Mouse (Mus musculus): ENCODE data around the gene Aqp3. TPM values are rescaled to one million over a fixed set of nuclear protein-coding genes. Genes with fewer than 3 reads are reported as not detected.

Gene Aqp3
- polyA plus RNA-seq, 1 experiment, result not detected

DNA sequence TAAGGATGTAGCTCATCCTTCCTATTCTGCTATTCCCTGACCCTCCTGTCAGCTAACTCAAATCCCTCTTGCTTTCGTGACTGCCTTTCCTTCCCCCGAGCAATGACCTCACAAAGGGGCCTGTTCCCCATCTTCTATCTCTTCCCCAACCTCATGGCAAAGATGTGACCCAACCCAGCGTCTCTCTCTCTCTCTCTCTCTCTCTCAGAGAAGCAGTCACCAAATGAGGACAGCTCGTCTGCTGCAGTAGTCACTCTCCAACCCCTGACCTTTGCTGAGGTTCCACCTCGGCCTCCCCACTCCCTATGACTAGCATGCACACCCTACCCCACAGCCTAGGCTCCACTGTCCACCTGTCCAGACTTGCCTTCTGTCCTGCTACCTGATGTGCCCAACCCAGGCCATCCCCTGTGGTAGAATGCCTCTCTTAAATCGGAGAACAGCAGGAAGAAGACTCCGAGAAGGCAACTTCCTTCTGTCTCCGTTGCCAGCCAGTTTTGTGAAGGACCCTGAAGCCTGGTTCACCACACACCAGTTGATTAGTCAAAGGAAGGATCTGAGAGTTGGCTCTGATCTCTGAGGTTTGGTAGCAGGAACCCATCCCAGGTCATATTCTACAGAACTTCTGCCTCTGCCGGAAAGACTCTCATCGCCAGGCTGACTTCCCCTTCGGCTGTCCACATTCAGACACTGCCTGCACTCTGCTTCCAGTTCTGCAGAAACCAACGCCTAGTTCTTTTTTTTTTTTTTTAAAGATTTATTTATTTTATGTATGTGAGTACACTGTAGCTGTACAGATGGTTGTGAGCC lies 24.8 kb downstream of the Aqp3 start:
- Histone ChIP-seq H3K4me1 (ENCODE audit: control insufficient read depth, insufficient read depth, low read length) (no peaks in the 10 kb centered on the region), H3K4me3 (ENCODE audit: insufficient read depth, low read length) (no peak overlapping the region), H3K27ac (ENCODE audit: insufficient read depth, low read length) (no peak overlapping the region)
- TF ChIP-seq POLR2A (IDR thresholded peaks at IDR 0.05; ENCODE audit: low read depth, low read length), result no peak

- Histone ChIP-seq H3K27ac (ENCODE audit: insufficient read depth, low read length) (no peak overlapping the region), H3K4me3 (ENCODE audit: insufficient read depth, low read length) (no peak overlapping the region), H3K4me1 (ENCODE audit: control insufficient read depth, insufficient read depth, low read length) (no peaks in the 10 kb centered on the region)
- TF ChIP-seq CTCF (IDR thresholded peaks at IDR 0.05; ENCODE audit: borderline replicate concordance, insufficient read depth, low read length), result no peak
- no peak for TF ChIP-seq POLR2A (IDR thresholded peaks at IDR 0.05; ENCODE audit: low read depth, low read length)
These were observed 26.2 kb downstream of the Aqp3 start for GRCm38 (mm10) chr4:41071500-41072429.

DNA sequence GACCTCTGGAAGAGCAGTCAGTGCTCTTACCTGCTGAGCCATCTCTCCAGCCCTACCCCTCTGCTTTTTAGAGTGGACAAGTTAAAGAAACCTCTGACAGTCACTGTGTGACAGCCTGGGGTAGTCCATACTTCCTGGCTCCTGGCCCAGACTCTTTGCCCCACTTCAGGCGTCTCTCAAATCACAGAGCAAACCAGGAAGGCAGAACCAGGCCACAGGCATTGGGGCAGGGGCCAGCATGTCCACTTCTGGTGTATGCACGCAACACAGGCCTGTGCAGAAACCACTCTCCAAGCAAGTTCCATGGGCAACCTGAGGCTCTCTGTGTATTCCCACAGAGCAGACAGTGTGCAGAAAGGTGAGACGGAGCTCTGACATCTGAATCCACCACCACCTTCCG lies 32.8 kb downstream of the Aqp3 start:
- Histone ChIP-seq H3K27ac (ENCODE audit: insufficient read depth, low read length) (no peak overlapping the region), H3K4me1 (ENCODE audit: control insufficient read depth, insufficient read depth, low read length) (no peaks in the 10 kb centered on the region), H3K4me3 (ENCODE audit: insufficient read depth, low read length) (no peak overlapping the region)
- no peak for TF ChIP-seq CTCF (IDR thresholded peaks at IDR 0.05; ENCODE audit: borderline replicate concordance, insufficient read depth, low read length)
- TF ChIP-seq POLR2A (IDR thresholded peaks at IDR 0.05; ENCODE audit: low read depth, low read length), result no peak

DNA sequence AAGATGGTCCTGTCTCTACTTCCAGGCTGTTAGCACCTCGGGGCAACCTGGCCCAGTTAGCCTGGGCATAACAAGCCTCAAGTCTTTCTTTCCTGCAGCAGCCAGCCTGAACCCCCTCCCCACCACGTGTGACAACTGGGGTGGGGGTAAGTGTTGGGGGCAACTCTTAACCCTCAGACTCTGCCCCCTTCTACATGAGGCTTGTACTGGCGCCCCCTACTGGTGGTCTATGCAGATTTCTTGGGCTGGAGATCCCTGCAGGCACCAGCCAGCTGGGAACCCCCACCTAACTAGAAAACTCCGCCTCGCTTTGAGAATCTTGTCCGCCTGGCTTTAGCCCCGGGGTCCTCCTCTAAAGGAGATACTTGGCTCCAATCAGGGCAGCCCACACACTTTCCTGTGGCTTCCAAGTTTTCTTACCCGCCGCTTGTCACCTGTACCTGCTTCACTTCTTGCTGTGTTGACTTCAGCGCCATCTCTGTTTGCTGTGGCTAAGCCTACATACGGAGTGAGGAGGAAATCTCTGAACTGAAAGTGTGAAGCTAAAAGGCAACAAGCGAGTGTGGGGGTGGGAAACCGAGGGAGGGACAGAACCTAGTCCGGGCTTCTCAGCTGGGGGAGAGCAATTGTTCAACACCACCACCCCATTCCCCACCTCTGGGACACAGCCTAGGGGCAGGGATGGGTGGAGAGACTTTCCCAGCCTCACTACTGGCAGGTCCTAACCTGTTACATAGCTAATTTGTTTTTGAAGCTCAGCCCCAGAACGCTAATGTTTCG lies 33.9 kb downstream of the Aqp3 start:
- no peak overlapping the region for H3K4me3 ChIP-seq (ENCODE audit: insufficient read depth, low read length)

DNA sequence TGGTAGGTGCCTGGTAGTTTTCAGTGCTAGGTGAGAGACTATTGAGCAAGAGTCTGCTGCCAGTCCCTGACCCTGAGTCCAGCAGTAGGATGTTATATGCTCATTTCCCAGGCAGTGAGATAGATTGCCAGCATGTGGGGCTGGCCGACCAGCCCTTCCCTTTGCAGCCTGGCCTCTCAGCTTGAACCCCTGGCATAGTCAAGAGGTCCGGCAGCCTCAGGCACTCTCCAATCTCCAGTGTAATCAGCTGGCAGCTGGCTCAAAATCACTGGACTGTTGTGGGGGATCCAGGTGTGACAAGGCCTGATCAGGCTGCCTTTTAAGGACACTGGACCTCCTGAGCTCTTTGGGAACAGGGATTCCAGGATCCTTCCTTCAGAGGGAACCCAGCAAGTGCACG lies 34.6 kb downstream of the Aqp3 start:
- TF ChIP-seq CTCF (IDR thresholded peaks at IDR 0.05; ENCODE audit: borderline replicate concordance, insufficient read depth, low read length) (no peak), POLR2A (IDR thresholded peaks at IDR 0.05; ENCODE audit: low read depth, low read length) (no peak)
- no peak overlapping the region for H3K4me3 ChIP-seq (ENCODE audit: insufficient read depth, low read length)
- H3K4me1 ChIP-seq (ENCODE audit: control insufficient read depth, insufficient read depth, low read length), result no peaks in the 10 kb centered on the region
- no peak overlapping the region for H3K27ac ChIP-seq (ENCODE audit: insufficient read depth, low read length)

More for the DNA sequence above, 33.9 kb downstream of the Aqp3 start:
- Histone ChIP-seq H3K27ac (ENCODE audit: insufficient read depth, low read length) (no peak overlapping the region), H3K4me1 (ENCODE audit: control insufficient read depth, insufficient read depth, low read length) (no peaks in the 10 kb centered on the region)
- TF ChIP-seq POLR2A (IDR thresholded peaks at IDR 0.05; ENCODE audit: low read depth, low read length) (no peak), CTCF (IDR thresholded peaks at IDR 0.05; ENCODE audit: borderline replicate concordance, insufficient read depth, low read length) (no peak)

- no peak overlapping the region for H3K4me3 ChIP-seq (ENCODE audit: insufficient read depth, low read length)
- H3K27ac ChIP-seq (ENCODE audit: insufficient read depth, low read length), result no peak overlapping the region
- no peaks in the 10 kb centered on the region; the same call in 1 of the 2 replicates for H3K4me1 ChIP-seq (ENCODE audit: control insufficient read depth, insufficient read depth, low read length)
- TF ChIP-seq POLR2A (IDR thresholded peaks at IDR 0.05; ENCODE audit: low read depth, low read length) (no peak), CTCF (IDR thresholded peaks at IDR 0.05; ENCODE audit: borderline replicate concordance, insufficient read depth, low read length) (no peak)
These were observed 40.6 kb downstream of the Aqp3 start for GRCm38 (mm10) chr4:41057361-41057760.

DNA sequence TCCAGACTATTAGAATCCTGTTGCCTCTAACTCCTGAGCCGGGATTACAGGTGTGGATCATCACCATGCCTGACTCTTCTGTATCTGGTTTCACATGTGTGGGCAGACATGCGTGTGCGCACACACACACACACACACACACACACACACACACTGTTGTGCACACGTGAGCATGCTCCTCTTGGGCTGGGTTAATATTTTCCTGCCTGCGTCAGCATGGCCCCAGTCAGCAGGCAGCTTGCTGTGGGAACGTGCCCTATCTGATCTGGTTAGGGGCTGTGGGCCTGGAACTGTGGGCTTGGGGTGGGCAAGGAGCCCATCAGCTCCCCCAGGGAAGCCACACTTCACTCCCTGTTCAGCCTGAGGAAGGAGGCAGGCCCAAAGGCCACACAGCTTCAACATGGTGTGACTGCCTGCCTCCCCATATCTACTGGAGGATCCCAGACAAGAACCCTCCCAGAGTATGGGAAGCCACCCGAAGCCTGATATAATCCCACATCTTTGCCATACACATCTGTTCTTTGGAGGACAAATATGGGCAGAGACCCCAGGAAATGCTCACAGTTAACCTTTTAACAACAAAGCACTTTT lies 41.1 kb downstream of the Aqp3 start:
- no peak overlapping the region for H3K4me3 ChIP-seq (ENCODE audit: insufficient read depth, low read length)
- no peak for TF ChIP-seq POLR2A (IDR thresholded peaks at IDR 0.05; ENCODE audit: low read depth, low read length)
- no peak for TF ChIP-seq CTCF (IDR thresholded peaks at IDR 0.05; ENCODE audit: borderline replicate concordance, insufficient read depth, low read length)
- H3K4me1 ChIP-seq (ENCODE audit: control insufficient read depth, insufficient read depth, low read length), result no peaks in the 10 kb centered on the region; the same call in 1 of the 2 replicates
- H3K27ac ChIP-seq (ENCODE audit: insufficient read depth, low read length), result no peak overlapping the region

GRCm38 (mm10) chr4:41056253-41056652 lies 41.7 kb downstream of the Aqp3 start:
- no peak for TF ChIP-seq CTCF (IDR thresholded peaks at IDR 0.05; ENCODE audit: borderline replicate concordance, insufficient read depth, low read length)
- TF ChIP-seq POLR2A (IDR thresholded peaks at IDR 0.05; ENCODE audit: low read depth, low read length), result no peak
- H3K27ac ChIP-seq (ENCODE audit: insufficient read depth, low read length), result no peak overlapping the region
- no peaks in the 10 kb centered on the region; the same call in 1 of the 2 replicates for H3K4me1 ChIP-seq (ENCODE audit: control insufficient read depth, insufficient read depth, low read length)
- H3K4me3 ChIP-seq (ENCODE audit: insufficient read depth, low read length), result no peak overlapping the region

DNA sequence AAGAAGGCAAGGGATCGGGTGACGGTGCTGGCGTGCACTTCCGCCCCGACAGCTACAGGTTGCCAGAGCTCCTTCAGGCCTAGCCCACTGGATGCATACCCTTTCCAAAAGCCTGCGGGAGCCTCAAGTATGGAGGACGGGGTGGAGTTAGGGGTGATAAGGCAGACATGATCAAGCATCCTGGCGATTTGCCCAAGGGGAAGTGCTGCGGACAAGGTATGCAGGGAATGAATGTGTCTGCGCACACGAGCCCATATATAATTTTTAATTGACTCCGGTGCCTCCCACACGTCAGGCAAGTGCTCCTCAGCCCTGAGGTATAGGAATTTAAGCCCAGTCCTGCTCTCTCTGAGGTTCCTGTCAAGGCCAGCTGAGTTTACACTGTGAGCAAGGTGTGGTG lies 42.9 kb downstream of the Aqp3 start:
- TF ChIP-seq POLR2A (IDR thresholded peaks at IDR 0.05; ENCODE audit: low read depth, low read length), result no peak
- TF ChIP-seq CTCF (IDR thresholded peaks at IDR 0.05; ENCODE audit: borderline replicate concordance, insufficient read depth, low read length), result no peak
- H3K27ac ChIP-seq (ENCODE audit: insufficient read depth, low read length), result no peak overlapping the region

More for the DNA sequence above, 42.9 kb downstream of the Aqp3 start:
- no peak overlapping the region for H3K4me3 ChIP-seq (ENCODE audit: insufficient read depth, low read length)
- no peaks in the 10 kb centered on the region; the same call in 1 of the 2 replicates for H3K4me1 ChIP-seq (ENCODE audit: control insufficient read depth, insufficient read depth, low read length)
